Mouse (Mus musculus) thymus, postnatal 10 days (tissue): ENCODE data around the gene Thada.

Source experiments
- DNase-seq, 2 experiments: peaks; one replicate each; pipeline ENCODE4 v3.0.0; 2021; ENCODE audit warnings: low spot score in 2 of 2

Gene Thada

DNA sequence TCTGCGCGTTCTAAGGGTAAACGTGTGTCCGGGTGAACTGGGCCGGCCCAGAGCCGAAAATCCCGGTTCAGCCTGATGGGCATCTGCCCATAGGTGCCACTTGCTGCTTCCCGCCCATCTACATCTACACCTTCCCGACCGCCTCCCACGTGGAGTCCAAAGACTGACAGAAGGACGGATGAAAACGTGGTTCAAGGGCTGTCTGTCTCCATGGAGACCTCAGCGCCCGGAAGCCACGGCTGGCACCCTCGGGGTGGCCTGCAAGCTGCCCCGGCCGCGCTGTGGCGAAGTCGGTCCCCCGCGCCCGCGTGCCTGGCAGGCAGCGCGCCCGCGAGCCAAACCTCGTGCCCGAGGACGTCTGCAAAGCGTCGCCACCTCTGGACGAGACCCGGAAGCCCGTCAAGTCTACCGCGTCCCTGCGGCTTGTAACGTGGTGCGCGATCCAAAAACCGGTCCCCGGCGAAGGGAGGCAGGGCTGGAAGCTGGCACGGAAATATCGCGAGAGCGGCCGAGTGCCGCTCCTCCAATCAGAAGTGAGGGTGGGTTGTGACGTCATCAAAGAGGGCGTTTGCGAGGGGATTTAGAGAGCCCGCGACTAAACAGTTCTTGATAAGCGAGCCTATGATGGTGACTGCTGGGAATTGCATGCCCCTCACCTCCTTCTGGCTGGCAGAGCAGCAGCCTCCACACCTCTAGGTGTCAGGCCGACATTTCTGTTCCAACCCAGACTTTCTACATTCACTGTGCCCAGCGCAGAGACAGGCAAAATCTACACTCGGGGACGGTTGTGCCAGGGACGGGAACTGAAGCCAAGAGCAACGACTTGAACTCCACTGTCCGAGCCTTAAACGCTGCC, at the start of gene Thada:
Thada (minus strand) TSS at position 453 of the 856 bp plus-strand sequence.
- DNase-seq, result peak; percentile 96 to 99

DNA sequence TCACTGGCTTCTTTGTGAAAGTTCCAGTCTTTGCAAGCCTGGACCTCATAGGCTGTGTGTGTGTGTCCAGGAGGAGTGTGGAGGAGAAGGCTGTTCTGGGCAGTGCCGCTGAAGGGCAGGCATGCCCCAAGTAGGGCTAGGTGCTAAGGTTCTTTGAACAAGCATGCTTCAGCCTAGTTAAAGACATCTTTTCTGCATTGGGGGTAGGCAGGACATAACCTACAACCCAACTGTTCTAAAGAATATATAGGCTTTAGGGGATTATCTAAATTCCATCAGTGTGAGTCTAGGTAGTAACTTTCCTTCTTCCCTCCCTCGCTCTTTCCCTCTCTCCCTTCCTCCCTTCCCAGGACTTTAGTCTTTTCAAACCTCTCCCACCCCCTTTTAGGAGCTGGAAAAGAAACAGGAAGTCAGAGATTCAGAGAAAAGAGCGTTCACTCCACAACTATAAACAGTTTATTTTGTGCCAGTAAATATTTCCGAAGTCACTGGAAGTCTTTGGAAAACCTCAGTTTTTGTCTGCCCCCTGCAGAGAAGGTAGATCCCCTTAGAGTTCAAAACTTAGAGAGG, 46.6 kb upstream of the Thada start:
- DNase-seq, result no peak

GRCm38 (mm10) chr17:84511682-84512515, 45.9 kb upstream of the Thada start, which contains the start of gene Plekhh2:
Gene Plekhh2 (plus strand): TSS chr17:84511895.
- peak in 1 of 2 experiments; percentile 21 for DNase-seq

DNA sequence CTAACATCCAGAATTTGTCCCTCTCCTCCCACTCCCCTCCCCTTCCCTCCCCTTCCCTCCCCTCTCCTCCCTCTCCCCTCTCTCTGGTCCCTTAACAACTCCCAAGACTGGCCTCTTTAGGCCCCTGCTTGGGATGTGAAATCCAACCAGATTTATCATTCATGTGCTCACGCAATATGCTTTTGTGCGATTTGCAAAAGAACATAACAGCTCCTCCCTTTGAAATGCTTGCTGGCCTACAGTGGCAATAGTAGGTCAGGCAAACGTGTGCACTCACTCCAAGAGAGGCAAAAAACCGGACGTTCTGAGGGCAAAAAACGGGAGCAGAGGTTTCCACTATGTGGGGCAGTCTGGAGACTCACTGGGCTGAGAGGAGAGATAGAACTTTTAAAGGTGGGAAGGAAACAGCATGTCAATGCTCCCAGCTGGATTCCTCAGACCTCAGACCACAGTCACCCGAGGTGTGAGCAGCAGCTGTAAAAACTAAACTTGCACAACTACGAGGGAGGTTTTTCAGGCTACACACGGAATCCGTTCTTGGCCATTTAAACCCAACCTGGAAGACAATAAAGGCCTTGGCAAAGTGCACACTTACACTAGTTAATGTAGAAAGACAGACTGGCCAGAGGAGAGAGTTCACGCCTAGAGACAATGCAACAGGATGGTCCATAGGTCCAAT, 45.1 kb upstream of the Thada start:
- no peak for DNase-seq

GRCm38 (mm10) chr17:84510355-84510754, 44.4 kb upstream of the Thada start:
- no peak for DNase-seq

DNA sequence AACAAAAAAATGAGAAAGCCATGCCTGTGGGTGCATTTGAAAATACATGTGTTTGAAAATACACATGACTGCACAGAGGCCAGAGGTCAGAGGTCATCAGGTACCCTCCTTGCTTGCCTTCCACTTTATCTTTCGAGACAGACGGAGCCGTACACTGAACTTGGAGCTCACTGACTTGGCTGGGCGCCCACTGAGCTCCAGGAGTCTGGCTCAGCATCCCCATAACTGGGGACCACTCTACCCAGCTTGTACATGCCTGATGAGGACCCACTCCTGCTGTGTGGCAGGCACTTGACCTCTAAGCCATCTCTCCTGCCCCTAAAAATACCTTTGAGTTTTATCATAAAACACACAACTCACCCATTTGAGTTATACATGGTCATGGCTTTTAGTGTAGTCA, 43.2 kb upstream of the Thada start:
- DNase-seq, result no peak

GRCm38 (mm10) chr17:84508736-84509135, 42.7 kb upstream of the Thada start:
- no peak for DNase-seq

GRCm38 (mm10) chr17:84505922-84506321, 39.9 kb upstream of the Thada start:
- no peak for DNase-seq

DNA sequence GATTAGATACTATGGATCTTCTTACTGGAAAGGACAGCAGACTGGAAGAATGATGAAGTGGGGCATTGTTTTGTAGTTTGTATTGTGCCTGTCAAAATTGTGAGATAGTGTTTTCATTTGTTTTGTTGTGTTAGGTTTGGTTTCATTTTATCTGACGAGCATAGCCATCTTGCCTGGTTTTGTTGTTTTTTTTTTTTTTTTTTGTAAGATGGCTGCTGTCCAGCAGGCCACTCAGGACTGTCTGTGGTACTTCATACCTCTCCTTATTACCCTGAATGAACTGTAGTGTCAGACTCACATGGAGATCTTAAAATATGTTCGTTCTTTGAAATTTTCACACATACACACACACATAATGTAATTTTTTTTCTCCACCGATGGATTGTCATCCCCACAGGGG, 36.3 kb upstream of the Thada start:
- no peak for DNase-seq

DNA sequence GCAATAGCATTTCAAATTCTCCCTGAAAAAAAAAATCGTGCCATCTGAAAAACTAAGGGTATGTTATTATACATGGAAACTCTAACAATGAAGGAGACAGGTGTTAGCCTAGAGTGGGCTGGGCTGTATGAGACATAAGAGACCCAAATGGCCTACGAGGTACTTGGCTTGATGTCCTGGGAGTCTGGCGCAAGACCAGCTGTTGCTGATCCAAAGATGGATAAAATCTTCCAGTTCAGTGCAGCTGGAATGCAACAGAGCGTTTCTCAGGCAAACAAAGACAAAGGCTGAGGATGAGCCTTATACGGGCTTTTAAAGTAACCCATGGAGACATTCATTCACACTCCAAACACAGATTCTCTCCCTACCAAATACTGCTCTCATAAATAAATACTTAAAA, 32.6 kb upstream of the Thada start:
- DNase-seq, result no peak

DNA sequence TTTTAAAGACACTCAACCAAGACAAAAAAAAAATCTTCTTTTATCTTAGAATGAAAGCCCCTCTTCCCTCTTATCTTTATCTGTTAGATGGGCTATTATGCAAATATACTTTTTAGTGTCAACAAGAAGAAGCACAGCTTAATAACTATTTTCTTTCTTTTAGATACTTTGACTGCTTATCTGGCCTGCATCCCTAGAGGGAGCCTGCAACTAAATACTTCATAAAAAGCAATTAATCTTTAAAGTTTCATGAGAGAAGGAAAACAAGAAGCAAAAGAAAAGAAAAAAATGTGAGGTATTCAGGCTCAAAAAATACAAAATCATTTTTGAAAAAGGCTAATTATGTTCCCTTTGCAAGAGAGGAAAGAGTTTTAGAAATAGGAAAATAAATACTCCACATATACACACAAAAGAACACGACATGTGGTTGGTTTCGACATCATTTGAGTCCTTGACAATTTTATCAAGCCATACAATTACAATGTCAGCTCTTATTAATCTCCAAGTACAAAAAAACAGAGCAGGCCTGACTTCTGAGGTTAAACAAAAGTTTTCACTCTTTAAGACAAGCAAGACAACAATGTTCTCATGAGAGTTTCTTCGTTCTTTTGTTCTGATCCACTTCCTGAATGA, 32.1 kb upstream of the Thada start:
- DNase-seq, result no peak

DNA sequence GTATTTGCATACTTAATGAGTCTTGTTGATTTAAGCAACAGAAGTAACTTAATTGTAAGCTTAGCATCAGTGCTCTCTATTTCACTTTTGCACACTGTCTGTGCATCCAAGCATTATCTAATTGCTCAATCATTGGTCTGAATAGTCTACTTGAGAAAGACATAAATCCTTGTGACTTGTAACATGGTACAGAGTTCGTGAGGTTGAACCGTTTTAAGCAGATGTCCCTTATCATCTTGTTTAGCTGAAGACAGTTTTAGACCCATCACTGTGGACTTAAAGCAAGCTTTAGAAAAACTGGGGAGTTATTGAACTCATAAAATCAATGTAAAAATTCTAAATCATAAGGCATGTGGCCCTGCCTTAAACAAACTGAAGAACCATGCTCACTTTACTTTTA, 31.6 kb upstream of the Thada start:
- DNase-seq, result no peak

DNA sequence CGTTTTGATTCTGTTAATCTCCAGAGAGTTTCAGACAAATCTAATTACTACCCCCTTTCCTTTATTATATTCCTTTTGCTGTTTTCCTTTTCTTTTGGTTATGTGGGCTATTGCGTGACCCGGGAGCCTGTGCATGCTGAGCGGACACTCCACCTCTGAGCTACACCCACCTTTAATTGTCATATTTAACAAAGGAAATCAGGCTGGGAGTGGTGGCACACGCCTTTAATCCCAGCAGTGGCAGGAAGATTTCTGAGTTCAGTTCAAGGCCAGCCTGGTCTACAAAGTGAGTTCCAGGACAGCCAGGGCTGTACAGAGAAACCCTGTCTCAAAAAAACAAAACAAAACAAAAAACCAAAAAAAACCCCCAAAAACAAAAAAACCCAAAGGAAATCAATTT, 31.0 kb upstream of the Thada start:
- DNase-seq, result no peak

DNA sequence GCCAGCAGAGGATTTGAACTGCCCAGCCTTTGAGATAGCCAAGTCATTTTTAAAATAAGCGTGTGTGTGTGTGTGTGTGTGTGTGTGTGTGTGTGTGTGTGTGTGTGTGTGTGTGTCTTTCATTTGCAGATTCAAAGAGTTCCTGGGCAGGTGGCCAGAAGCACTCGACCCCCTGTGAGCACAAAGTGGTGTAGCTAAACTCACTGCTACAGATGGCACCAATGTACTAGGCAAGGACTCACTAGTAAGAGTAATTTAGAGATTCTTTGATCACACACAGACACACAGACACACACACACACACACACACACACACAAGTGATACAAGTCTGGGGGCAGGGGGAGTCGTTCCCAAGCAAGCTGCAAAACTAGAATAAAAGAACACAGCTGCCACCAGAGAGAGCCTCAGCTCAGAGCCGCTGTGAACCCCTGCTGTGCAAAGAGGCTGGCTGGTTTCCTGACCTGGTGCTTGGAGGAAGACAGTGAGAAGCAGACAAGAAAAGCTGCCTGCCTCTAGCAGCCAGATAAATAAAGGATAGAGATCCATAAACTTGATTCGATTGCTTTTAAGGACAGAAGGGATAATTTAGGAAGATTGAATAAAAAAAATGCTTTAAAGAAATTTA, 26.4 kb upstream of the Thada start:
- DNase-seq, result no peak

GRCm38 (mm10) chr17:84487415-84487814, 21.4 kb upstream of the Thada start:
- no peak for DNase-seq

DNA sequence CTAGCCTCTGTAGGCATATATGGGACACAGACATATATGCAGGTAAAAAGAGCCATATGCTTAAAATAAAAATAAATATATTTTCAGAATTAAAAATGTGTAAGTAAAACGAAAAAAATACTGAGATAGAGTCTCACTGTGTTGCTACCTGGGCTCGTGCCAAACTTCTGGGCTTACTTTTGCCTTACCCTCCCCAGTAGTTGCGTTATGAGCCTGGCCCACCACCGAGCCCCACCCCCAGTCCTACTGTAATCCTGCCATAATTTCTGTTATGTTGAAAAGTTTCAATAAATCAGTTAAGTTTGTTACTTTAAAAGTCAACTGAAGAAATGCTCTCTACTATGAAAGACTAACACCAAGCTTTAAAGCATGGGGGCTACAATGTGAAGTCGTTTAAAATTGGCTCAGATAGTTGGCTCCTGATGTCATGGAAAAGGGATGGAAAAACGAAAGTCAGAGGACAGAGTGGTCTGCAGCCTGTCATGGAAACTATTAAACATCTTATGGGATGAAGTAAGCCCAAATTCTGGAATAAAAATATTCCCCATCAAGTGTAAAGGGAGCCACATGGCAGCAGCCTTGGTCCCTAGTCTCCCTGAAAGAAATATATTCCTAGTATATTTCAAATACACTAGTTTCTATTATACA, 17.8 kb upstream of the Thada start:
- DNase-seq, result no peak

- no peak for DNase-seq
Measured at GRCm38 (mm10) chr17:84482831-84483230, 16.8 kb upstream of the Thada start.

DNA sequence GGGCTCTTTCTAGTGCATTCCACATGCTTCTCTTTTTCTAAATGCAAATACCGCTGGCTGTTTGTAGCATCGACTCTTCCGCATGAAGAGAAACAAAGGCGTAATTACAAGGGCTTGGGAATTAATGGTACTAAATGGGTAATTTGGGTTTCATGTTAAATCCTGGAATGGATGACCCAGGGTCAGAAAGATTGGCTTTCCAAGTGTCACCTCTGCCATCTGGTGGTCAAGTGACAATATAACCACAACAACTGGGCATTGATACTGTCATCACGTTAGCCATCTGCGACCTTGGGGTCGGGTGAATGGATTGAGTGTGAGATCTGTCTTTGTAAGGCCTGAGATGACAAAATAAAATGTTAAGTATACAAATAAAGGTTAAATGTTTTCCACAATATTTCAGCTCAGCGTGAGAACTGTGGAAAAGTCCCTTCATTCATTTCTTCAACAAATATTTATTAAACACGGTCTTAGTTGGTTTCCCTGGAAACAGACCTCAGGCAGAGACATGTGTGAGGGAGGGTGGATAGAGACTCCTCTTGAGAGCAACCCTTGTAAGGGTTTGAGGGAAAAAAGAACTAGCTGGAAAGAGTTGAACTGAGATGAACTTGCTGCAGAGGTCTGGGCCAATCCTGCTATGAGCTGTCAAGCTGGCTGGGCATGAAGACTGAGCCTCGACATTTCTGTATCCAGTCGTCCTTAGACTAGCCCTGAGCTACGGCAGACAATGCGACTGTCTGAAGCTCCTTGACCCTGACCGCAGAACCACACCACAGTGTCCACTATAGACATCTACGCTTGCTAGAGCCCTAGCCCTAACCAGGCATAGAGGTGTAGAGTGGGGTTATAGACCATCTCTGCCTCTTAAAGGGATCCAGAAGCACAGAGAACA, 14.7 kb upstream of the Thada start:
- DNase-seq, result no peak

DNA sequence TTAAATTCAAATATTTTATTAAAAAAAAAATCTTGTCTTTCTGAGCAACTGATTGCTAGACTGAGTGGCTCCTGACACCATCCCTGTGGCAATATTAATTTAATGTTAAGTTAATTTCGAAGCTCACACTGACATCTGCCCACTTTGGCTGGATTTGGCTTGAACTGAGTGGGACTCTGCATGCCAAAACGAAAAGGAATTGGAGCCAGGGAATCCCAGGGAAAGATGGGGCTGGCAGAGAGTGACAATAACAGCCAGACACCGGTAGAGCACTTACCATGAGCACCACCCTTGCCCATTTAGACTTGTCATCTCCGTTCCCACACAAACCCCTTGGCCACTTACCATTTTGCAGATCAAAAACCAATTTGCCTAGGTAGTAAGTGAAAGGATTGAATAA, 12.3 kb upstream of the Thada start:
- no peak for DNase-seq
